Mouse (Mus musculus) gastrocnemius, adult 2 months (tissue): ENCODE results near the gene Cluh. TPM values are rescaled to one million over a fixed set of nuclear protein-coding genes. Genes with fewer than 3 reads are reported as not detected.

Experiments
- DNase-seq: peaks from one replicate; pipeline ENCODE4 v3.0.0; 2022
- H3K27ac ChIP-seq: fragments of 200-600 bp; 2 replicates; pipeline ENCODE4 v1.8.1; 2022; ENCODE audit warnings: mild to moderate bottlenecking
- H3K4me3 ChIP-seq: fragments of 200-600 bp; 2 replicates; pipeline ENCODE4 v1.8.1; 2022; ENCODE audit warnings: mild to moderate bottlenecking, moderate library complexity
- CTCF ChIP-seq: fragments of 200-600 bp; IDR thresholded peaks from 2 replicates; pipeline ENCODE4 v1.8.1; 2022; ENCODE audit warnings: antibody characterized with exemption, mild to moderate bottlenecking, moderate library complexity
- intact Hi-C: fragments of 180-260 bp; cut with DNase I; formaldehyde crosslinking; loops from one replicate; pipeline ENCODE4 v1.15.1; 2025
- total RNA-seq, 2 experiments: library from RNA; stranded (reverse); gene quantifications; 2 replicates each; pipeline ENCODE4 v1.2.3; 2021

Cluh gene
- total RNA-seq, 2 experiments from 2014 or later = 84.7 to 110 TPM

DNA sequence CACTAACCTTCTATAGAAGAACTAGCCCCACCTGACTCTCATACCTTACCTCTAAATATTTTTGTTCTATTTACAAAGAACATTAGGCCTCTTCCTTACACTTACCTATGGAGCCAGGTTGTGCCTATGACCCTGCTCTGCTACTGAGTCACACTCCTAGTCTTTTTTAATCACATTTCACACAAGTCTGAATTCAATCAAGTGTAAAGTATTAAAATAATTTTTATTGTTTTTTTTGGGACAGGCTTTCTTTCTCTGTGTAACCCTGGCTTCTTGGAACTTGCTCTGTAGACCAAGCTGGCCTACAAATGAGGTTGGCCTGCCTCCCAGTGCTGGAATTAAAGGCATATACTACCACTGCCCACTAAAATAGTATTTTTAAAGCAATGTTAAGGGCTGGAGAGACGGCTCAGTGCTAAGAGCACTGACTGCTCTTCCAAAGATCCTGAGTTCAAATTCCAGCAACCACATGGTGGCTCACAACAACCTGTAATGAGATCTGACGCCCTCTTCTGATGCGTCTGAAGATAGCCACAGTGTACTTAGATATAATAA is 66.8 kb downstream of the Cluh start:
- intact Hi-C loops = no loop called here
- peak overlapping the region; percentile 8; the same call in 1 of the 2 replicates for H3K4me3 ChIP-seq
- H3K27ac ChIP-seq = no peak overlapping the region; the same call in 1 of the 2 replicates
- no peak for TF ChIP-seq CTCF
- DNase-seq = peak; percentile 31

Other genes starting within 250 kb of the Cluh start
- 1 to 10 TPM; 6.1 to 7.0 TPM for gene Rap1gap2, start 38.6 kb upstream of the Cluh start, total RNA-seq
- under 1 TPM; 0.10 to 0.17 TPM for gene Ccdc92b, start 29.9 kb upstream of the Cluh start, total RNA-seq
- gene Pafah1b1, start 75.2 kb downstream of the Cluh start, total RNA-seq = 100 to 1,000 TPM; 127 to 141 TPM
- gene Mettl16, start 121.3 kb downstream of the Cluh start, total RNA-seq = 10 to 100 TPM; 11.5 to 13.6 TPM
- 10 to 100 TPM in 1 of 2 experiments, 1 to 10 TPM in 1; 6.1 to 11.6 TPM for gene Mnt, start 181.4 kb downstream of the Cluh start, total RNA-seq
- 1 to 10 TPM; 2.1 TPM for gene Sgsm2, start 247.6 kb downstream of the Cluh start, total RNA-seq
- gene Tsr1, start 248.6 kb downstream of the Cluh start, total RNA-seq = 10 to 100 TPM; 24.7 to 28.9 TPM